Mouse (Mus musculus) intestine, embryonic 16.5 days (tissue): ENCODE results near the gene Itsn1. TPM values are rescaled to one million over a fixed set of nuclear protein-coding genes. Genes with fewer than 3 reads are reported as not detected.

ENCODE experiments used
- ATAC-seq: fragments of 200-750 bp; cut with Nextera tagmentation; 2 replicates; pipeline ENCODE4 v1.8.0; 2017; ENCODE audit warnings: moderate TSS enrichment, moderate library complexity
- H3K27ac ChIP-seq: fragments of 300-500 bp; sonication (generic); 2 replicates; pipeline ENCODE4 v1.5.1; 2014; ENCODE audit warnings: mild to moderate bottlenecking, low read length
- H3K27me3 ChIP-seq: fragments of 300-500 bp; sonication (generic); replicated peaks from 2 replicates; pipeline ENCODE4 v1.6.1; 2014; ENCODE audit warnings: low read length, control low read depth, mixed read lengths; ENCODE audit not compliant: control insufficient read depth, insufficient read depth
- H3K36me3 ChIP-seq: fragments of 300-500 bp; sonication (generic); 2 replicates; pipeline ENCODE4 v1.6.1; 2014; ENCODE audit warnings: low read length, control low read depth; ENCODE audit not compliant: control insufficient read depth, insufficient read depth
- H3K4me1 ChIP-seq: fragments of 300-500 bp; sonication (generic); 2 replicates; pipeline ENCODE4 v1.6.1; 2014; ENCODE audit warnings: low read length, control low read depth, mixed read lengths; ENCODE audit not compliant: control insufficient read depth, insufficient read depth
- H3K4me2 ChIP-seq: fragments of 300-500 bp; sonication (generic); 2 replicates; pipeline ENCODE4 v1.6.1; 2014; ENCODE audit warnings: low read depth, low read length, control low read depth
- H3K4me3 ChIP-seq: fragments of 300-500 bp; sonication (generic); 2 replicates; pipeline ENCODE4 v1.5.1; 2014; ENCODE audit warnings: mild to moderate bottlenecking, low read length
- H3K9ac ChIP-seq: fragments of 300-500 bp; sonication (generic); 2 replicates; pipeline ENCODE4 v1.6.1; 2014; ENCODE audit warnings: low read depth, low read length
- H3K9me3 ChIP-seq: fragments of 300-500 bp; sonication (generic); 2 replicates; pipeline ENCODE4 v1.6.1; 2016; ENCODE audit warnings: low read length, control low read depth; ENCODE audit not compliant: control insufficient read depth
- WGBS: fragments of 180-500 bp; shearing (Covaris S2); extraction: QIAGEN DNeasy Blood & Tissue Kit; methylation state at CpG from one replicate; pipeline ENCODE4 v1.1.7; 2014; 5-methylcytosine and 5-hydroxymethylcytosine counted together
- polyA plus RNA-seq: library from polyadenylated mRNA; unstranded; fragments of >200 nt; fragmentation: Nextera tagmentation; extraction: Ambion mirVana; gene quantifications from 2 replicates; pipeline ENCODE4 v1.2.1, GENCODE M21; 2015

Itsn1 gene
- polyA plus RNA-seq, 1 experiment from 2014 or later, result 10.5 TPM

DNA sequence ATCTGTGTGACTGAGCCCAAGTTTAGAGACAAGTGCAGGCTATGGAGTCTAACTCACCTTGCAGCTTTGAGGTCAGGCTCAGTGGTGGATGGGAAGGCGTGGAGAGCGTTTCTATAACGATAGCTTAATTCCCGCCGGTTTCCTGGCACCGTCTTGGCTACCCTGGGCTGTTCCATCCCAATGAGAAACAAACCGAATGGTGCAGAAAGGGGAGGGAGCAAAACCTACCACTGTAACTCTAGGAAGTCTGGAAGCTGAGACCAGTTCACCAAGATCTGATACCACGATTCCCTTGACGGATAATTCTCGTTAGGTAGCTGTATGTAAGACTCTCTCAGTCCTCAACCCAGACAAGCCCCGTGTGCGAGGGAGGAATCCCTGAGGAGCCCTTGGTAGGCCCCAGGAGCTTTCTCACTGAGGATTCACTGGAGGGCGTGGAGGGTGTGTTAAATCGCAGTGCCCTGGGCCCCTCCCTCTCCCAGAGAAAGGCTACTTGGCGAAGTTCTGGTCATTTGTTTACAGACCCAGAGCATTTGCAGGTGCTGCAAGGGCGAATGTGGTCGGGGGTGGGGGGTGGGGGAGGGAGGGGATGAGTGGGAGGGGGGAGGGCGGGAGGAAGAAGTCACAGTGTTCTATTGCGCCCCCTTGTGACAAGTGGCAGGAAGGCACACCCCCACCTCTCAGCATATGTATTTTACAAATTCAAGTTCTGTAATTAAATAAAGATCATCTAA lies 156.5 kb downstream of the Itsn1 start:
- Histone ChIP-seq H3K9me3 (no peaks in the 10 kb centered on the region), H3K36me3 (no peaks in the 10 kb centered on the region), H3K27ac (no peak overlapping the region), H3K4me2 (peak overlapping the region; percentile 48), H3K4me3 (peak overlapping the region; percentile 21), H3K9ac (peak overlapping the region; percentile 48; the same call in 1 of the 2 replicates), H3K27me3 (no peaks in the 10 kb centered on the region), H3K4me1 (peaks cover 10% of the 10 kb centered on the region; the same call in 1 of the 2 replicates)
- ATAC-seq, result peak; percentile 34
- 6% methylated on average over 19 of the region's 19 CpGs for WGBS

GRCm38 (mm10) chr16:91888368-91888767 lies 159.3 kb downstream of the Itsn1 start:
- no peaks in the 10 kb centered on the region for H3K27me3 ChIP-seq
- H3K9ac ChIP-seq, result no peak overlapping the region
- H3K27ac ChIP-seq, result no peak overlapping the region
- no peak overlapping the region for H3K4me2 ChIP-seq
- no peak for ATAC-seq
- H3K4me3 ChIP-seq, result no peak overlapping the region
- H3K36me3 ChIP-seq, result no peaks in the 10 kb centered on the region
- no peaks in the 10 kb centered on the region for H3K9me3 ChIP-seq
- 86% methylated on average over 3 of the region's 3 CpGs for WGBS
- peaks cover 6% of the 10 kb centered on the region; the same call in 1 of the 2 replicates for H3K4me1 ChIP-seq

- H3K9me3 ChIP-seq, result no peaks in the 10 kb centered on the region
- no peak overlapping the region for H3K4me2 ChIP-seq
- no peak overlapping the region for H3K27ac ChIP-seq
- 45% methylated on average over 12 of the region's 12 CpGs for WGBS
- no peaks in the 10 kb centered on the region for H3K27me3 ChIP-seq
- no peak overlapping the region for H3K4me3 ChIP-seq
- no peak; the same call in 1 of the 2 replicates for ATAC-seq
- H3K9ac ChIP-seq, result no peak overlapping the region
- peaks cover 6% of the 10 kb centered on the region; the same call in 1 of the 2 replicates for H3K4me1 ChIP-seq
- no peaks in the 10 kb centered on the region for H3K36me3 ChIP-seq
Measured at GRCm38 (mm10) chr16:91889831-91890230, 160.8 kb downstream of the Itsn1 start.

DNA sequence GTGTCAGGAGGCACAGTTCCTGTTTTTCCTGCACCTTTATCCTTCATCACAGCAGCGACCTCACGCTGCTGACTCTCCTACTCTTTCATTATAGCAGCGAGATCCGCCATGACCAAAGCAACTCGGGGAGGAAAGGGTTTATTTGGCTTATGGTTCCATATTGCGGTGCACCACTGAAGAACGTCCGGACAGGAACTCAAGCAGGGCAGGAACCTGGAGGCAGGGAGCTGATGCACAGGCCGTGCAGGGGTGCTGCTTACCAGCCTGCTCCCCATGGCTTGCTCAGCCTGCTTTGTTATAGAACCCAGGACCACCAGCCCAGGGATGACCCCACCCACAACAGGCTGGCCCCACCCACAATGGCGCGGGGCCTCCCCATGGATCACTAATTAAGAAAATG lies 162.1 kb downstream of the Itsn1 start:
- H3K36me3 ChIP-seq, result no peaks in the 10 kb centered on the region
- H3K4me1 ChIP-seq, result no peaks in the 10 kb centered on the region
- H3K4me2 ChIP-seq, result no peak overlapping the region
- ATAC-seq, result no peak
- WGBS, result 83% methylated on average over 11 of the region's 11 CpGs
- no peak overlapping the region for H3K4me3 ChIP-seq
- no peak overlapping the region for H3K27ac ChIP-seq
- H3K9me3 ChIP-seq, result no peaks in the 10 kb centered on the region
- H3K9ac ChIP-seq, result no peak overlapping the region
- H3K27me3 ChIP-seq, result no peaks in the 10 kb centered on the region

DNA sequence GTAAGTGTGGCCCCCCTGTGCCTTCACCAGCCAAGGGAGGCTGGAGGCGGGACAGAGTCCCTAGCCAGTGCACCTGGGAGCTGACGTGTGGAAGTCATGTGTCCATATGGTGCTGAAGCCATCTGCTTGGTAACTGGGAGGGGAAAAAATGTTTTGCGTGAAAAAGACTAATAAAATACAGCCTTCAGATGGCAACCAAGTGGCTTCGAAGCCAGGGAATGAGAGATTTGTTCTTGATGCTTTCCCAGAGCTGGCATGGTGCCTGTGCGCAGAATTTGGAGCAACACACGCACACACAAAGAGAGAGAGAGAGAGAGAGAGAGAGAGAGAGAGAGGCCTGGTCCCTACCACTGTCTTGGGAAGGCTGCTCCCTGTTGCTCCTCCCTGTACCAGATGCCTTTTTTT lies 167.3 kb downstream of the Itsn1 start:
- WGBS, result 67% methylated on average over 6 of the region's 6 CpGs
- Histone ChIP-seq H3K9ac (no peak overlapping the region), H3K4me1 (no peaks in the 10 kb centered on the region), H3K9me3 (no peaks in the 10 kb centered on the region), H3K27ac (no peak overlapping the region), H3K4me2 (no peak overlapping the region), H3K27me3 (no peaks in the 10 kb centered on the region), H3K36me3 (no peaks in the 10 kb centered on the region), H3K4me3 (no peak overlapping the region)
- ATAC-seq, result no peak

DNA sequence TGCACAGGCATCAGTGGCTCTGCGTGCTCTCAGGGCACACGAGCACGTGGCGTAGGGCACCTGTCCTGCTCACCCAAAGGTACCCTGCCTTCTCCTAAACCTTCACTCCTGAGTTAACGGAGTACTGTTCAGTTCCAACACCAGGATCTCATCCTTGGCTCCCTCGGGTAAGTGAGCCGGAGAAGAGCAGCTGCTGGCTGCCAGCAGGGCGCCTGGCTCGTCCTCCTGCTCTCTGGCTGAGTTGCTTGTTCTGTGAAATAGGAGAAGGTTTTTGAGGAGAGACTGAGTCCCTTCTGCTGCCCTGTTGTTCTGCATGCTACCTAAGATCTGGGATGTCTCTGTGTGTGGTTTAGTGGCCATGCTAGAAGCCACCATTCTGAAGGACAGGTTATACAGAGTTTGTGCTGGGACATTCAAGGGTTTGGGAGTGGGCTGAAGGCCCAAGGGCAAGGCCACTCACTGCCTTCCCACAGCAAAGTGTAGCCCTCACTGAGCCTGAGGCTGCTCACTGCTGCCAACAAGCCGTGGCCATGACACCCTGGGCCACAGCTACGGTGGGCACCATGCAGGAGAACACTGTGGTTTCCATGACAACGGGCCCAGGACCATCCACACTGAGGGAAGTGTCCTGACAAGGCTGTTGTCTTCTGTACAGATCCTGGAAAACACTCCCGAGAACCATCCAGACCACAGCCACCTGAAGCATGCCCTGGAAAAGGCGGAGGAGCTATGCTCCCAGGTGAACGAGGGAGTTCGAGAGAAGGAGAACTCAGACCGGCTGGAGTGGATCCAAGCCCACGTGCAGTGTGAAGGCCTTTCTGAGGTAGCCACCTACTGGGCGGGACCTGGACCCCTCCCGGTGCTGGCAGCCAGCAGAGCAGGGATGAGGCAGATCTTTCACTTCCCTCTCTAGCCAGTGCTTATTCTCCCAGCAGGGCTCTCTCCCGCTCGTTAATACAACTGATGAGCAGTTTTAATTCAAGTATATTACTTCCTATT lies 170.1 kb downstream of the Itsn1 start:
- no peaks in the 10 kb centered on the region for H3K4me1 ChIP-seq

GRCm38 (mm10) chr16:91900274-91900673 lies 171.2 kb downstream of the Itsn1 start:
- no peak overlapping the region for H3K27ac ChIP-seq
- H3K9me3 ChIP-seq, result no peaks in the 10 kb centered on the region
- no peak overlapping the region for H3K9ac ChIP-seq
- no peak overlapping the region for H3K4me2 ChIP-seq
- H3K4me1 ChIP-seq, result no peaks in the 10 kb centered on the region
- 57% methylated on average over 11 of the region's 11 CpGs for WGBS
- no peaks in the 10 kb centered on the region for H3K36me3 ChIP-seq
- no peak for ATAC-seq
- no peaks in the 10 kb centered on the region for H3K27me3 ChIP-seq
- H3K4me3 ChIP-seq, result no peak overlapping the region

More for the DNA sequence above, 170.1 kb downstream of the Itsn1 start:
- no peak overlapping the region for H3K27ac ChIP-seq
- WGBS, result 61% methylated on average over 22 of the region's 22 CpGs
- no peak for ATAC-seq
- H3K36me3 ChIP-seq, result no peaks in the 10 kb centered on the region
- H3K4me2 ChIP-seq, result no peak overlapping the region
- H3K9ac ChIP-seq, result no peak overlapping the region
- no peaks in the 10 kb centered on the region for H3K27me3 ChIP-seq
- H3K9me3 ChIP-seq, result no peaks in the 10 kb centered on the region
- no peak overlapping the region for H3K4me3 ChIP-seq

DNA sequence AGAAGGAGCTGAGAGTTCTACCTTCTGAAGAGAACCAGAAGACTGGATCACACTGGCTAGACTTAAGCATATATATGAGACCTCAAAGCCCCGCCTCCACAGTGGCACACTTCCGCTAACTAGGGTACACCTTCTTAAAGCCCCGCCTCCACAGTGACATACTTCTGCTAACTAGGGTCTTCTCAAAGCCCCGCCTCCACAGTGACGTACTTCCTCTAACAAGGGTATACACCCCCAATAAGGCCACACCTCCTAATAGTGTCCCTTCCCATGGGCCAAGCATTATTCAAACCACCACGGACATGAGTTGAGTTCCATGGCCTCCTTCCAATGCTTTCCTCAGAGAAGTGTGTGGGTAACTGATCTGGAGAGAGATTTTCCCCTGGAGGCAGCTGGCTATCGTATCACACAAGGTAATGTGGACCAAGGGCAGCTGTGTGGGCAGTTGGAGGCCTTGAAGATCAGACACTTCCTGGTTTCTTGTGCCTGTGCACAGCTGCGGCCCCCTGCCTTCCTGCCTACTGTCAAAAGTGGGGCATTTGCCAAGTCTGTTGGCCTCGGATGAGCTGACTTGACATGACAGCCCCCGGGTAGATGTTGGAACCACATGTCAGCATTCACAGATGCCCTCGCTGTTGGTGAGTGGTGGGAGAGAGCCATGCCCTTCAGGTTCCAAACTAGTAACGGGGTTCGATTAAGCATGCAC lies 174.9 kb downstream of the Itsn1 start:
- no peaks in the 10 kb centered on the region for H3K4me1 ChIP-seq
- H3K4me3 ChIP-seq, result no peak overlapping the region
- no peak for ATAC-seq
- 91% methylated on average over 13 of the region's 13 CpGs for WGBS
- no peak overlapping the region for H3K27ac ChIP-seq
- no peaks in the 10 kb centered on the region for H3K9me3 ChIP-seq
- H3K4me2 ChIP-seq, result no peak overlapping the region
- H3K27me3 ChIP-seq, result no peaks in the 10 kb centered on the region; the same call in 1 of the 2 replicates
- no peak overlapping the region for H3K9ac ChIP-seq
- no peaks in the 10 kb centered on the region for H3K36me3 ChIP-seq
